Mouse (Mus musculus) limb, embryonic 14.5 days (tissue): ENCODE data around the gene Hbq1a. TPM values are rescaled to one million over a fixed set of nuclear protein-coding genes. Genes with fewer than 3 reads are reported as not detected.

ENCODE experiments used
- ATAC-seq: fragments of 200-750 bp; cut with Nextera tagmentation; 2 replicates; pipeline ENCODE4 v1.8.0; 2017; ENCODE audit warnings: low read depth, moderate number of reproducible peaks, moderate TSS enrichment; ENCODE audit not compliant: low FRiP score
- DNase-seq: peaks from one replicate; pipeline ENCODE4 v3.0.0-alpha.2; 2015; ENCODE audit warnings: low spot score
- H3K27ac ChIP-seq: fragments of 300-500 bp; sonication (generic); replicated peaks from 2 replicates; pipeline ENCODE4 v1.5.1; 2014; ENCODE audit warnings: low read depth, mild to moderate bottlenecking, low read length, moderate library complexity, mixed read lengths
- H3K27me3 ChIP-seq: fragments of 300-500 bp; sonication (generic); 2 replicates; pipeline ENCODE4 v1.6.1; 2014; ENCODE audit warnings: low read length, mixed read lengths; ENCODE audit not compliant: control insufficient read depth, insufficient read depth
- H3K36me3 ChIP-seq: fragments of 300-500 bp; sonication (generic); 2 replicates; pipeline ENCODE4 v1.6.1; 2014; ENCODE audit warnings: mild to moderate bottlenecking, low read length, moderate library complexity, mixed read lengths; ENCODE audit not compliant: control insufficient read depth, insufficient read depth
- H3K4me1 ChIP-seq: fragments of 300-500 bp; sonication (generic); 2 replicates; pipeline ENCODE4 v1.6.1; 2014; ENCODE audit warnings: antibody characterized with exemption, low read length, mixed read lengths; ENCODE audit not compliant: control insufficient read depth, insufficient read depth
- H3K4me2 ChIP-seq: fragments of 300-500 bp; sonication (generic); replicated peaks from 2 replicates; pipeline ENCODE4 v1.6.1; 2014; ENCODE audit warnings: low read depth, mild to moderate bottlenecking, low read length, moderate library complexity; ENCODE audit not compliant: severe bottlenecking
- H3K4me3 ChIP-seq: fragments of 300-500 bp; sonication (generic); replicated peaks from 2 replicates; pipeline ENCODE4 v1.5.1; 2014; ENCODE audit warnings: low read length
- H3K9ac ChIP-seq: fragments of 300-500 bp; sonication (generic); 2 replicates; pipeline ENCODE4 v1.6.1; 2014; ENCODE audit warnings: mild to moderate bottlenecking, low read depth, low read length, moderate library complexity; ENCODE audit not compliant: severe bottlenecking
- H3K9me3 ChIP-seq: fragments of 300-500 bp; sonication (generic); 2 replicates; pipeline ENCODE4 v1.6.1; 2016; ENCODE audit warnings: low read length; ENCODE audit not compliant: control insufficient read depth
- POLR2A ChIP-seq: fragments of 200-500 bp; IDR thresholded peaks from 2 replicates; pipeline ENCODE4 v1.8.0; 2012; ENCODE audit warnings: inconsistent platforms, mild to moderate bottlenecking, moderate library complexity, borderline replicate concordance; ENCODE audit not compliant: insufficient read depth, insufficient read length; ENCODE audit errors: extremely low read depth
- WGBS: fragments of 180-500 bp; shearing (Covaris S2); extraction: QIAGEN DNeasy Blood & Tissue Kit; methylation state at CpG from one replicate; pipeline ENCODE4 v1.1.7; 2014; 5-methylcytosine and 5-hydroxymethylcytosine counted together
- polyA plus RNA-seq, 2 experiments: library from polyadenylated mRNA; depleted of rRNA in 1 of 2; stranded (reverse) in 1 of 2; unstranded in 1 of 2; fragments of >200 nt; fragmentation: Nextera tagmentation in 1 of 2; extraction: Ambion mirVana in 1 of 2; gene quantifications; 2 replicates each; pipeline versions ENCODE4 v1.2.1 to v1.2.3; 2012 to 2014

The Hbq1a gene
- polyA plus RNA-seq, 2 experiments, result 0.83 to 1.3 TPM

DNA sequence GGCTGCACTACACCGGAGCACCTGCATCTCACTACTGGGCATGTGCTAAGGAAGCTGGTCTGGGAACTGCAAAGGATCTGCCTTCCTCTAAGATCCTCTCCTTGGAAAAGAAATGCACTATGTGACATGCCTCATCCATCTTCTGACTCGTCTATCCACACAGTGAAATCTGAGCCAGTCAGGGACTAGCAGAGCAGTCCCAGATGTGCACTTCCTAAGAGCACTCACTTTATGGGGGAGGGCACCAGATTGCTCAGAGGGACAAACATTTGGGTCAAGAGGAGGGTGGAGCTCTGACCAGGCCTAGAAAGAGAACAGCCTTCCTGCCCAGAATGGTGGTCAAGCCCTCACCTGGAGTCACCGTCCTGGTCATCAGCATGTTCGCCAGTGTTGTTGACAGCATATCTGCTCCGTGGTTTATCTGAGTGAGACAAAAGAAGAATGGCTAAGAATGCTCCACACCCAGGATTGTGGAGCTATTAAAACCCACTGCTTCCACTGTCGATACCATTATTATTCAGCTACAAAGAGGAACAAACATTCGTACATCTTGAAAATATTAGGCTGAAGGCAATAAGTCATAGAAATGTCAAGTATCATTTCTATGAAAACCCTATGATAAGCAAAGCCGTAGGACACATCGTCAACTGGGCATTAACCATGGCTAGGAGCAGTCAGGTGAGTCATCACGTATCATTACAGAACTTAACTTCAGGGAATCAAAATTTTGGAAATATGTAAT lies 37.0 kb upstream of the Hbq1a start:
- Histone ChIP-seq H3K4me2 (no peak overlapping the region), H3K9ac (no peak overlapping the region), H3K4me3 (no peak overlapping the region), H3K36me3 (peaks cover 24% of the 10 kb centered on the region), H3K27ac (no peak overlapping the region), H3K4me1 (0 out of 2 replicates have a peak, but pooled peaks cover under 1% of the 10 kb centered on the region), H3K9me3 (no peaks in the 10 kb centered on the region), H3K27me3 (no peaks in the 10 kb centered on the region)
- TF ChIP-seq POLR2A, result no peak
- ATAC-seq (no peak), DNase-seq (no peak)
- WGBS, result 74% methylated on average over 10 of the region's 10 CpGs

DNA sequence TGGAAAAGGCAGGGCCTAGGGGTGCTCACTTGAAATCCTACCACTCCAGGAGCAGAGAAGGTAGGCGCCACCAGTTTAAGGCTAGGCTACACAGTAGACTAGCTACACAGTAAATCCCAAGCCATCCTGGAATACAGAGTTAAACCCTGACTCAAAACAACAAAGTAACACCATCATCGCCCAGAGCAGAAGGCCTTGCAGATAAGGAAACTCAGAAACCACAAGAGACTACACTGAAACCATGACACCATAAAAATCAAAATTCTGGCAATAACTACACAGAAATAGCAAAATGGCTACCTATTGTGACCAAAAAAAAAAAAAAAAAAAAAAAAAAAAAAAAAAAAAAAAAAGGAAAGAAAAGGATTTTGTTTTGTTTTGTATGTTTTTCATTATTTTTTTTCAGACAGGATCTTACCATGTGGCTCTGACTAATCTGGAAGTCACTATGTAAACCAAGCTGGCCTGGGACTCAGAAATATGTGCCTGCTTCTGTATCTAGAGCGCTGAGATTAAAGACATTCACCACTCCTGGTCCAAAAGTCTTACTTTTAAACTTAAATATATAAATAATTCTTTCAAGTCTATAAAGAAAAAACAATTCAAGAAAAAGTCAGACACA lies 34.6 kb upstream of the Hbq1a start:
- H3K27ac ChIP-seq, result no peak overlapping the region; the same call in 1 of the 2 replicates
- H3K4me3 ChIP-seq, result no peak overlapping the region
- 0 out of 2 replicates have a peak, but pooled peaks cover 4% of the 10 kb centered on the region for H3K4me1 ChIP-seq
- no peak for TF ChIP-seq POLR2A
- no peaks in the 10 kb centered on the region for H3K27me3 ChIP-seq
- no peak overlapping the region for H3K9ac ChIP-seq
- no peak for DNase-seq
- no peaks in the 10 kb centered on the region for H3K9me3 ChIP-seq
- H3K36me3 ChIP-seq, result peaks cover 22% of the 10 kb centered on the region
- no peak overlapping the region for H3K4me2 ChIP-seq
- 88% methylated on average over 3 of the region's 3 CpGs for WGBS
- ATAC-seq, result no peak

DNA sequence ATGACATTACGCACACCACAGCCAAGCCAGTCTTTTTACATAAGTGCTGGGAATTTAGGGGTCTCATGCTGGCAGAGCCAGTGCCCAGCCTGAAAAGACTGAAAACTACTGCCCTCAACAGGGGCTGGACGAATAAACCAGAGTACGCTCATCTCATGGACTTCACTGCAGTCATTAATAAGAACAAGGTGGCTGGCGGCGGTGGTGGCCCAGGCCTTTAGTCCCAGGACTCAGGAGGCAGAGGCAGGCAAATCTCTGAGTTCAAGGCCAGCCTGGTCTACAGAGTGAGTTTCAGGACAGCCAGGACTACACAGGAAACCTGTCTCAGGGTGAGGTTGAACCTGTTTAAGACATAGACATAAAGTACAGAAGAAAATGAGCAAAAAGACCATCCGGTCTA lies 33.7 kb upstream of the Hbq1a start:
- Histone ChIP-seq H3K27me3 (no peaks in the 10 kb centered on the region), H3K9ac (0 out of 2 replicates have a peak overlapping the region, but pooled peaks have one; percentile 21), H3K36me3 (peaks cover 13% of the 10 kb centered on the region; the same call in 1 of the 2 replicates), H3K4me3 (no peak overlapping the region), H3K27ac (no peak overlapping the region), H3K9me3 (no peaks in the 10 kb centered on the region), H3K4me2 (no peak overlapping the region), H3K4me1 (0 out of 2 replicates have a peak, but pooled peaks cover 4% of the 10 kb centered on the region)
- TF ChIP-seq POLR2A, result no peak
- DNase-seq, result no peak
- no peak for ATAC-seq
- WGBS, result 89% methylated on average over 6 of the region's 6 CpGs

DNA sequence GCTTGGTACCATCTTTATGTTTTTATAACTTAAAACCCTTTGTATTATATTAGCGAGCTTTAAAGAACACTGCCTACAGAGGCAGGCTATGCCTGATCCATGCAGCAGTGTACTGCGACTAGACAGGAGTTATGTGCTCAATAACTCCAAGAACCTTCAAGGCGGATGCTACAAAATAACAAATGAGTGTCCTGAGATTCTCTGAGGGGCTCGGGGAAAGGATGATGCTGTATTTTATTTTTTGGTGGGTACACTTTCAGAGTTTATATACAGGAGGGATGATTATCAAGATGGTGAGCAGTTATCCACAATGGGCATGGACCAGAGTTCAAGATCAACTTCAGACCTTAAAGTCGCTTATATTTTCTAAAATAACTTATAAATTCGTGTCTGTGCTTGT lies 33.1 kb upstream of the Hbq1a start:
- no peaks in the 10 kb centered on the region for H3K9me3 ChIP-seq
- WGBS, result 24% methylated on average over 6 of the region's 6 CpGs
- no peaks in the 10 kb centered on the region for H3K27me3 ChIP-seq
- DNase-seq (no peak), ATAC-seq (no peak)
- 0 out of 2 replicates have a peak, but pooled peaks cover 4% of the 10 kb centered on the region for H3K4me1 ChIP-seq
- peak overlapping the region; percentile 92 for H3K27ac ChIP-seq
- H3K9ac ChIP-seq, result peak overlapping the region; percentile 96
- H3K4me3 ChIP-seq, result peak overlapping the region; percentile 80
- H3K4me2 ChIP-seq, result peak overlapping the region; percentile 69
- peaks cover 8% of the 10 kb centered on the region; the same call in 1 of the 2 replicates for H3K36me3 ChIP-seq
- TF ChIP-seq POLR2A, result no peak

DNA sequence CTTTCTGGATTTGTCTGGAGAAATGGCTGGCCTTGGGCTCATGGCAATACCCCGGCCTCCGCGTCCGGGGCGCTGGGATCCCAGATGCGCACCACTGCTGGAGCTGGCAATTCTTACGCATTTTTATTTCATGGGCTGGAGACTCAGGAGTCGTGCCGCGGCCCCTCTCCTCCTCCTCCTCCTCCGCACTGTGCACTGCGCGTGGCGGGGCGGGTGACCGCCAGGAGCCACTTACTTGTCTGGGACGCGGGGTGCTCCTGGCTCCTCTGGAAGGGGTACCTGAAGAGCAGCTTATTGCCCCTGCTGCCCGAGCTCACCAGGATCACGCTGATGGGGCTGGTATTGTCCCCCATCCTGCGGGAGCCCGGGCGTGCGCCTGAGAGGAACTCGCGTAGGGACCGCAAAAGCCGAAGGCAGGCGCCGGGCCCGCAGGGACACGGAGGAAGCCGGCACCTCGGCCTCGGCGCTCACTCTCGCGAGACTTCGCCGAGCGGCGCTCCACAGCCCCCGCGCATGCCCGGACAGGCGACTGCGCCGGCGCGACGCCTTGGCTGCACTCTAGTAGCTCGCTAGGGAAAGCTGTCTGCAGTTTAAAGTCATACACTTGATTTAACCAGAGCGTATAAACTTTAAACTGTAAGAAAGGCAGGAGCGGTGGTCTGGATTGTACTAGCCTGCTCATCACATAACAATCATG lies 32.5 kb upstream of the Hbq1a start, which contains the start of gene Nprl3:
Gene Nprl3, minus strand, starts transcription at position 520 of the 697 bp plus-strand sequence.
- peak; percentile 99 for ATAC-seq
- H3K4me1 ChIP-seq, result 0 out of 2 replicates have a peak, but pooled peaks cover 4% of the 10 kb centered on the region
- no peaks in the 10 kb centered on the region for H3K9me3 ChIP-seq
- H3K4me2 ChIP-seq, result peak within 1 kb of the TSS; percentile 69
- peak; percentile 92 for TF ChIP-seq POLR2A
- peak within 1 kb of the TSS; percentile 80 for H3K4me3 ChIP-seq
- no peaks in the 10 kb centered on the region for H3K27me3 ChIP-seq
- under 1% methylated on average over 52 of the region's 54 CpGs for WGBS
- peak within 1 kb of the TSS; percentile 96 for H3K9ac ChIP-seq
- peak within 1 kb of the TSS; percentile 92 for H3K27ac ChIP-seq
- H3K36me3 ChIP-seq, result peaks cover 6% of the 10 kb centered on the region; the same call in 1 of the 2 replicates
- peak; percentile 95 for DNase-seq
